In genomic region chr8:105290554-105291314, GRCm38 (mm10) we compare ENCODE assay signal across 8 mouse cellular contexts. TPM values are rescaled to one million over a fixed set of nuclear protein-coding genes. Genes with fewer than 3 reads are reported as not detected.
A peak's percentile ranks its signal among the peaks of the same experiment; 100 is the strongest.
DNase-seq lines count a peak whose midpoint lies in the region; ATAC-seq and TF ChIP-seq lines count a peak whose summit lies in the region.

No protein-coding gene starts in this region.

- H3K4me3 ChIP-seq in ES-Bruce4 (ENCODE audit: low read depth, low read length), result peak overlapping the region; percentile 83
- H3K4me3 ChIP-seq in forebrain, embryonic 12.5 days (replicated peaks), result peak overlapping the region; percentile 54
- H3K4me3 ChIP-seq in lung, postnatal 0 days (ENCODE audit: low read depth, low read length), result no peak overlapping the region

- no peak for TF ChIP-seq POLR2A in ES-Bruce4 (IDR thresholded peaks at IDR 0.05; ENCODE audit: insufficient read depth, low read length)

- peak; percentile 97 for TF ChIP-seq CTCF in ES-Bruce4 (IDR thresholded peaks at IDR 0.05; ENCODE audit: low read depth, low read length)
- TF ChIP-seq CTCF in lung, postnatal 0 days (IDR thresholded peaks at IDR 0.05), result peak; percentile 98

- peak overlapping the region; percentile 80 for H3K4me2 ChIP-seq in forebrain, embryonic 12.5 days
- peak overlapping the region; percentile 70; the same call in 1 of the 2 replicates for H3K4me2 ChIP-seq in lung, postnatal 0 days (replicated peaks; ENCODE audit: low read depth, low read length)

- ATAC-seq in forebrain, embryonic 12.5 days (ENCODE audit: low FRiP score), result no peak
- peak; percentile 11; the same call in 1 of the 2 replicates for ATAC-seq in lung, postnatal 0 days

- no peak overlapping the region for H3K27ac ChIP-seq in ES-Bruce4 (ENCODE audit: insufficient read depth, low read length)
- no peak overlapping the region for H3K27ac ChIP-seq in forebrain, embryonic 12.5 days
- no peak overlapping the region for H3K27ac ChIP-seq in lung, postnatal 0 days (ENCODE audit: low read length)

- H3K9me3 ChIP-seq in ES-Bruce4 (replicated peaks; ENCODE audit: control insufficient read depth, insufficient read depth, low read length, poor library complexity, severe bottlenecking), result no peaks in the 10 kb centered on the region
- no peaks in the 10 kb centered on the region for H3K9me3 ChIP-seq in forebrain, embryonic 12.5 days
- H3K9me3 ChIP-seq in lung, postnatal 0 days (ENCODE audit: low read length), result no peaks in the 10 kb centered on the region

- H3K4me1 ChIP-seq in ES-Bruce4 (ENCODE audit: control insufficient read depth, insufficient read depth, low read length), result peaks cover 4% of the 10 kb centered on the region
- peaks cover 44% of the 10 kb centered on the region for H3K4me1 ChIP-seq in forebrain, embryonic 12.5 days
- H3K4me1 ChIP-seq in lung, postnatal 0 days (ENCODE audit: insufficient read depth, low read depth, low read length), result peaks cover 12% of the 10 kb centered on the region

- peak; percentile 79 for DNase-seq in c-Kit-negative CD71-positive TER-119-positive erythroid progenitor cells, embryonic 14.5 days (ENCODE audit: low read depth, low spot score)
- DNase-seq in heart, postnatal 36 days, result peak; percentile 91 to 94
- peak; percentile 86 for DNase-seq in layer of hippocampus, adult 11-12 months (ENCODE audit: low spot score)
- DNase-seq in lung, postnatal 0 days (ENCODE audit: low spot score), result peak; percentile 94
- DNase-seq in ovary, postnatal 10 days (ENCODE audit: low spot score), result peak; percentile 90
- peak; percentile 91 for DNase-seq in thymus, postnatal 14 days

- H3K27me3 ChIP-seq in ES-Bruce4 (ENCODE audit: control insufficient read depth, insufficient read depth, low read length, poor library complexity, severe bottlenecking), result no peaks in the 10 kb centered on the region
- H3K27me3 ChIP-seq in forebrain, embryonic 12.5 days, result peaks cover 34% of the 10 kb centered on the region
- H3K27me3 ChIP-seq in lung, postnatal 0 days (replicated peaks; ENCODE audit: insufficient read depth, low read length), result 0 out of 2 replicates have a peak, but pooled peaks cover 4% of the 10 kb centered on the region

- TF ChIP-seq EP300 in ES-Bruce4 (IDR thresholded peaks at IDR 0.05; ENCODE audit: insufficient read depth, low read depth, low read length), result peak; percentile 46; the same call in 1 of the 2 replicates
- TF ChIP-seq EP300 in lung, postnatal 0 days (IDR thresholded peaks at IDR 0.05), result no peak

- WGBS in forebrain, embryonic 12.5 days, result 6% methylated on average over 31 of the region's 31 CpGs
- WGBS in lung, postnatal 0 days, result 16% methylated on average over 31 of the region's 31 CpGs

- H3K9ac ChIP-seq in ES-Bruce4 (ENCODE audit: low read depth, poor library complexity, severe bottlenecking), result no peak overlapping the region; the same call in 1 of the 2 replicates
- 0 out of 2 replicates have a peak overlapping the region, but pooled peaks have one; percentile 61 for H3K9ac ChIP-seq in forebrain, embryonic 12.5 days
- no peak overlapping the region for H3K9ac ChIP-seq in lung, postnatal 0 days (replicated peaks; ENCODE audit: low read depth)

- no peaks in the 10 kb centered on the region for H3K36me3 ChIP-seq in ES-Bruce4 (ENCODE audit: control insufficient read depth, insufficient read depth, low read length, poor library complexity, severe bottlenecking)
- peaks cover under 1% of the 10 kb centered on the region; the same call in 1 of the 2 replicates for H3K36me3 ChIP-seq in forebrain, embryonic 12.5 days (replicated peaks)
- no peaks in the 10 kb centered on the region for H3K36me3 ChIP-seq in lung, postnatal 0 days (ENCODE audit: insufficient read depth, low read length)

- intact Hi-C loops in heart, postnatal 36 days (cut with DNase I), result no loop called here

RNA-seq across cellular contexts. Expression of gene 4931428F04Rik, which starts 1.1 kb away (rescaled TPM):
- 8.2 and 9.4 TPM in 2 replicates for polyA plus RNA-seq in ES-Bruce4 (2011; ENCODE audit: insufficient read depth, insufficient read length, low read depth, missing spikeins)
- 47.6 and 53.0 TPM in 2 replicates for polyA plus RNA-seq in forebrain, embryonic 12.5 days (2016; fragmentation: Nextera tagmentation; extraction: Ambion mirVana)
- total RNA-seq in heart, postnatal 36 days (2021), result under 1 TPM; 0.70 to 0.97 TPM
- 2.4 and 2.7 TPM in 2 replicates for polyA plus RNA-seq in lung, postnatal 0 days (2015; fragmentation: Nextera tagmentation; extraction: Ambion mirVana)

RNA-seq across cellular contexts. Expression of gene Exoc3l, which starts 5.2 kb away (rescaled TPM):
- 2.3 and 3.7 TPM in 2 replicates for polyA plus RNA-seq in ES-Bruce4 (2011; ENCODE audit: insufficient read depth, insufficient read length, low read depth, missing spikeins)
- polyA plus RNA-seq in forebrain, embryonic 12.5 days (2016; fragmentation: Nextera tagmentation; extraction: Ambion mirVana), result 10.4 and 11.2 TPM in 2 replicates
- 1 to 10 TPM; 6.4 to 7.7 TPM for total RNA-seq in heart, postnatal 36 days (2021)
- 34.5 and 34.6 TPM in 2 replicates for polyA plus RNA-seq in lung, postnatal 0 days (2015; fragmentation: Nextera tagmentation; extraction: Ambion mirVana)

RNA-seq across cellular contexts. Expression of gene E2f4, which starts 6.7 kb away (rescaled TPM):
- 104 and 109 TPM in 2 replicates for polyA plus RNA-seq in ES-Bruce4 (2011; ENCODE audit: insufficient read depth, insufficient read length, low read depth, missing spikeins)
- polyA plus RNA-seq in forebrain, embryonic 12.5 days (2016; fragmentation: Nextera tagmentation; extraction: Ambion mirVana), result 79.1 and 80.1 TPM in 2 replicates
- 10 to 100 TPM; 18.9 to 20.0 TPM for total RNA-seq in heart, postnatal 36 days (2021)
- 29.8 and 32.7 TPM in 2 replicates for polyA plus RNA-seq in lung, postnatal 0 days (2015; fragmentation: Nextera tagmentation; extraction: Ambion mirVana)

RNA-seq across cellular contexts. Expression of gene Elmo3, which starts 14.7 kb away (rescaled TPM):
- polyA plus RNA-seq in ES-Bruce4 (2011; ENCODE audit: insufficient read depth, insufficient read length, low read depth, missing spikeins), result 13.7 and 15.6 TPM in 2 replicates
- 1.3 and 1.4 TPM in 2 replicates for polyA plus RNA-seq in forebrain, embryonic 12.5 days (2016; fragmentation: Nextera tagmentation; extraction: Ambion mirVana)
- 1 to 10 TPM; 1.2 to 1.3 TPM for total RNA-seq in heart, postnatal 36 days (2021)
- 22.3 and 23.0 TPM in 2 replicates for polyA plus RNA-seq in lung, postnatal 0 days (2015; fragmentation: Nextera tagmentation; extraction: Ambion mirVana)

RNA-seq across cellular contexts. Expression of gene Nol3, which starts 14.8 kb away (rescaled TPM):
- 0.94 and 1.4 TPM in 2 replicates for polyA plus RNA-seq in ES-Bruce4 (2011; ENCODE audit: insufficient read depth, insufficient read length, low read depth, missing spikeins)
- polyA plus RNA-seq in forebrain, embryonic 12.5 days (2016; fragmentation: Nextera tagmentation; extraction: Ambion mirVana), result 3.3 TPM in 2 replicates
- 10 to 100 TPM; 19.3 to 22.1 TPM for total RNA-seq in heart, postnatal 36 days (2021)
- polyA plus RNA-seq in lung, postnatal 0 days (2015; fragmentation: Nextera tagmentation; extraction: Ambion mirVana), result 1.3 and 1.5 TPM in 2 replicates
